Mouse (Mus musculus) heart, adult 2 months (tissue): Measurements from ENCODE around the gene Hivep2.

ENCODE experiments used
- CTCF ChIP-seq: fragments of 200-600 bp; IDR thresholded peaks from 2 replicates; pipeline ENCODE4 v1.8.1; 2022; ENCODE audit warnings: antibody characterized with exemption, mild to moderate bottlenecking, moderate library complexity
- EP300 ChIP-seq: fragments of 200-500 bp; IDR thresholded peaks from 2 replicates; pipeline ENCODE4 v1.6.1; 2011; ENCODE audit warnings: low read depth, low read length, control low read depth; ENCODE audit not compliant: insufficient read depth
- POLR2A ChIP-seq: fragments of 200-500 bp; IDR thresholded peaks from 2 replicates; pipeline ENCODE4 v1.6.1; 2011; ENCODE audit warnings: mild to moderate bottlenecking, low read depth, low read length, control low read depth; ENCODE audit not compliant: insufficient read depth

- TF ChIP-seq POLR2A (no peak), CTCF (no peak), EP300 (no peak)
These were observed 51.5 kb downstream of the Hivep2 start for GRCm38 (mm10) chr10:14017338-14017737.
